Mouse (Mus musculus) cerebellum, adult (tissue): ENCODE results near the gene Mettl27.

ENCODE experiments used
- ATAC-seq: cut with Nextera tagmentation; 2 replicates; pipeline ENCODE4 v1.9.2; 2017; ENCODE audit warnings: mild to moderate bottlenecking, moderate library complexity, mixed read lengths; ENCODE audit not compliant: insufficient number of reproducible peaks, low FRiP score, low TSS enrichment

Mettl27 gene

DNA sequence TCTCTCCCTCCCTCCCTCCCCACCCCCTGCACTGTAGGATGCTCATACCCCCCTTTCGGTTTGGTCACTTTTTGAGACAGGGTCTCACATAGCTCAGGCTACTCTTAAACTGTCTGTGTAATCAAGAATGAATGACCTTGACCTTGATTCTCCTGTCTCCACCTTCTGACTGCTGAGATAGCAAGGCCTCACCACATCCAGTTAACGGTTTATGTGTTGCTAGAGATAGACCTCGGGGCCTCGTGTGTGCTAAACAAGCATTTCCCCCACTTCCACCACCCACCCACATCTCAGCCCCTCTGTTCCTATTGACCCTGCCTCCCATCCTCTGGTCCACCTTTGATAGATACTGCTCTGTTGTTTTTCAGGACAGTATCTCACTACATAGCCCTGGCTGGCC is 45.7 kb downstream of the Mettl27 start:
- ATAC-seq: no peak

DNA sequence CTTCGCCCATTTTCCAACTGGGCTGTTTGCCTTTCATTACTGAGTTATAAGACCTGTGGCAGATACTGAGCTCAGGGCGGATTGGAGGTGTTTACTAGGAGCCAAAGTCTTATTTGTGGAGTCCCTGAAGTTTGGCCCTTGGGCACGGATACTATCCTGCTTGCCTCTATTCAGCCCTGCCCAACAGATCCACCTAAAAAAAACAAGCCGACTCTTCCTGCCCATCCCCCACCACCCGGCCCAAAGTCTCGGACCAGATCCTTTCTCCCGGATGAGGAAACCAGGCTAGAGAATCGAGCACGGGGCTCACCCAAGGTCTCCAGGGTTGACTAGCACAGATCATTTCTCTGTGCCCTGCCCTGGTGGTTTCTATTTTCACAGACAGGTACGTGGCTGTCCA is 49.0 kb downstream of the Mettl27 start:
- ATAC-seq: no peak

DNA sequence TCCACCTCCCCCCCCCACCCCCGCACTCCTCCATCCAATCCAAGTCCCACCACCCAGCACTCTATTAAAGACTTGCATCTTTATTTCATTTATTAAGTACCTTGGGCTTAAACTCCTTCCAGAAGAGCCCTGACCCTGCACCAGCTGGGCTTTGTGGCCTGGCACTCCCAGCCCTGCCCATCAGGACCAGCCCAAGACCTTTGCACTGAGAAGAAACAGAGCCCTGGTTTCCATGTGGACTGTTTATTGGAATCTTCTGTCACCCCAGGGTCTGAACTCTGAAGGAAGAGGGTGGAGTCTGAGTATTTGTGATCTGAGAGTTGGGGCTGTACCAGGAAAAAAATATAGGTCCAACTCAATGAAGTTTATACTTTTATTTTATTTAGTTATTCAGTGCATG is 50.9 kb downstream of the Mettl27 start:
- no peak for ATAC-seq

DNA sequence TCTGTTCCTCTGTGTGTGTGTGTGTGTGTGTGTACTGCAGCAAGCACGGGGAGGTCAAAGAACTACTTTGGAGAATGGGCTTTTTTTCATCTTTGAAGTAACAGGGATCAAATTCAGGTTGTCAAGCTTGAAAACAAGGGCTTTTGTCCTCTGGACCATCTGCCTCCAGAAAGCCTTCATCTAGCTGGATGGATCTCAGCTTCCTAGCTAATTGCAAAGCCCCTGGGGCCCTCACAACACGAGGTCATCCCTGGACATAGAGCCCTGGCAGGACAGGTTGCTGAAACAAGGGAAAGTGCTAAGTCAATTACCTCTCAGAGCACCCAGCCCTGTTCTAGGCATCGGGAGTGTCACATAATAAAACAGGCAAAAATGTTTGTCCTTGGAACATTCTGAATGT is 51.6 kb downstream of the Mettl27 start:
- no peak for ATAC-seq

DNA sequence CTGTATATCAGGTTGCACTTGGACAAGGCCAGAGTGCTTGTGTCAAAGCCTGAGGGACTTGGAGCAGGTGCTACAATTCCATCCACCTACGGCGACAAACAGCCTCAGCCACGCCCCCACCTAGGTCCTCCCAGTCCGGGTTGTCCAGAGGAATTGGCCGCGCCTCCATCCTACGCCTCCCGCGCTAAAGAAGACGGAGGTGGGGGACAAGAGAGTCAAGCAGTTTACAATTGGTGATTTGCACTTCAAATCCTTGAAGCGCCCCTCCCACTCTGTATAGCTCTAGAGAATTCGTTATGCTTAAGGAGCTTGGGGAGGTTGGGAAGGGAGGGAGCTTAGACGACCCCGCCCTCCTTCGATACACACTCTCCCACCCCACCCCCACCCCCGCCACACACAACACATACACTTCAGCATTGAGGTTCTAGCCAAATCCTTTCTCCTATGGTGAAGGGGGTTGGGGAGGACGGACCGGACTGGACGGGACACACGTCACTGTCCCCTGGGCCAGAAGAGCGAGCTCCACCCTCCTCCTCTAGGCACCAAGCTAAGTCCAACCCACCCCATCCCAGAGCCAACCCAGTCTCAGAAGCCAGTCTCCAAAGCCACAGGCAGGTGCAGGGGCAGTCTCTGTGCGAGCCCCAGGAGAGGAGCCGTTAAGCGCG is 53.6 kb downstream of the Mettl27 start, which contains the start of gene Cldn3:
TSS of gene Cldn3 (plus strand) at position 582 of the 665 bp plus-strand sequence.
- no peak for ATAC-seq

DNA sequence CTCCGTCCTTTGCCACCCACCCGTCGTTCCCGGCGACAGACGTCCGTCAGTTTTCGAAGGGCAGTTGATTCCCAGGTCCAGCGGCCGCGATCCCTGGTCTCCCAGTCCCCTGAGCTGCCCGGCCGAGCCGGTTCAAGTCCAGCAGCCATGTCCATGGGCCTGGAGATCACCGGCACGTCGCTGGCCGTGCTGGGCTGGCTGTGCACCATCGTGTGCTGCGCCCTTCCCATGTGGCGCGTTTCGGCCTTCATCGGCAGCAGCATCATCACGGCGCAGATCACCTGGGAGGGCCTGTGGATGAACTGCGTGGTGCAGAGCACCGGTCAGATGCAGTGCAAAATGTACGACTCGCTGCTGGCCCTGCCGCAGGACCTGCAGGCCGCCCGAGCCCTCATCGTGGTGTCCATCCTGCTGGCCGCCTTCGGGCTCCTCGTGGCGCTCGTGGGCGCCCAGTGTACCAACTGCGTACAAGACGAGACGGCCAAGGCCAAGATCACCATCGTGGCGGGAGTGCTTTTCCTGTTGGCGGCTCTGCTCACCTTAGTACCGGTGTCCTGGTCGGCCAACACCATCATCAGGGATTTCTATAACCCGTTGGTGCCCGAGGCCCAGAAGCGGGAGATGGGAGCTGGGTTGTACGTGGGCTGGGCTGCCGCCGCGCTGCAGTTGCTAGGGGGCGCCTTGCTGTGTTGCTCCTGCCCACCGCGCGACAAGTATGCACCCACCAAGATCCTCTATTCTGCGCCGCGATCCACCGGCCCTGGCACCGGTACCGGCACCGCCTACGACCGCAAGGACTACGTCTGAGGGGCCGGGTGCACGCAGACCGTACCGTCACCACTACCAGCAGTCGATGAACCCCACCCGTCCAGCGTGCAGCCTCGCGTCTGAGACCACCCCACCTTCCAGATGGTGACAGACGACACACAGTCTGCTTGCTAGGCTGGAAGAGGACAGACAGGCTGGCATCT is 54.4 kb downstream of the Mettl27 start:
- no peak for ATAC-seq

DNA sequence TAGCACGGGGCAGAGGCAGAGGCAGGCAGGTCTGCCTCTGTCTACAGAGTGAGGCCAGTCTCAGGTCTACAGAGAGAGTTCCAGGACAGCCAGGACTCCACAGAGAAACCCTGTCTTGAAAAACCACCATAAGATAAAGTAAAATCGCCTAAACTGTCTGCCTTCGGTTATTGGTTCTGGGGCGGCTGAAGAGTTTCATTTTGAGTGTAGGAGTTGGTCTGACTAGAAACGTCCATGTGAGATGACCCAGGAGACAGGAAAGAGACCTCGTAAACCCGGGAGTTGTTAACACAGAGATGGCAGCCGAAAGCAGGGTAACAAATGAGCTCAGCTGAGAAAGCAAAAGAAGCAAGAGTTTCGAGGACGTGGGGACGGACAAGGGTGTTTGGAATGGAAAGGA is 57.0 kb downstream of the Mettl27 start:
- no peak for ATAC-seq

DNA sequence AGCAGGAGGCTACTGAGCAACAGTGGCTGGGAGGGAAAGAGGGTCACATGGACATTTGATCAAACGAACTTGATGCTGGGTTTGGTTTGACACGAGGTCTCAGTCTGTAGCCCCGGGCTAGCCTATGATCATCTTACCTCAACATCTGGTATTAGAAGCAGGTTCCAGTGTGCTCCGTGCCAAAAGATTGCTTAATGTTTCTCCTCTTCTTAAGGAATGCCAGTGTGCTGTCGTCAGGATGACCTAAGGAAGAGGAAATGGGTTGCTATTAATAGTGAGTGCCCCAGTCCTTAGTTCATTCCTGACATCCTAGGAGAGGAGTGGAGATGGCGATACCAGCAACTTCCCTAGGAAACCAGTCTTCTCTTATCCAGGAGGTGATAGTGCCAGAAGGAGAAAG is 57.6 kb downstream of the Mettl27 start:
- ATAC-seq: no peak
